ENCODE assay signal across 20 mouse cellular contexts in the genomic region with DNA sequence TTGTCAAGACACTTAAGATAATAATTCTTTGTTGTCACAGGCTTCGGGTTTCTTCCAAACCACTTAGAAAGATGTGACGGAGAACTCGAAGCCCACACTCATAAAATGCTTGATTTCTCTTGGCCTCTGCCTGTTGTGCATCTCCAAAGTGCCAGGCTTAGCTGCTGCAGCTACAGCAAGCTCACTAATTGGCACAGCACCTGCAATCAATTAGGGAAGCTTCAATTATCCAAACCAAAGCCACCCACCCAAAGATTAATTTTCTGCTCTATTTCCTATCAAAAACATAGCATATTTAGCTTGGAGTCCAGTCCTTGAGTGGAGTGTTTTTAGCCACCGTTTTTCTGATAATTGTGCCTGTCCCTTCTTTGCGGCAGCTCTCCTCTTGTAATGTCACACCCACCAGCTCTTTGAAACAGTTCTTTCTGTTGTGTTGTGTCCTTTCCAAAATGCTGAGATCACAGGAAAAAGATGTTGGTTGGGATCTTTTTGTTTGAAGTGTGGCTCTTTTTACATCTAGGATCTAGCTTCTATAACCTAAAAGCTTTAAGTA. TPM values are rescaled to one million over a fixed set of nuclear protein-coding genes. Genes with fewer than 3 reads are reported as not detected.
DNase-seq lines count a peak whose midpoint lies in the region; ATAC-seq and TF ChIP-seq lines count a peak whose summit lies in the region.
"Had no signal": no experiment of that assay in that cellular context is flagged by ENCODE, and none has a peak within 500 bp of the region (broad histone marks: within the 10 kb centered on the region; RNA-seq: fewer than 3 reads in every experiment).

No protein-coding gene starts in this region.

- no peak overlapping the region for H3K9ac ChIP-seq in hindbrain, embryonic 16.5 days (ENCODE audit: low read depth, low read length)
- no peak overlapping the region for H3K9ac ChIP-seq in hindbrain, embryonic 13.5 days
- H3K9ac ChIP-seq in neural tube, embryonic 13.5 days = no peak overlapping the region
- H3K9ac ChIP-seq in forebrain, postnatal 0 days = no peak overlapping the region
- H3K9ac ChIP-seq: midbrain, embryonic 12.5 days had no signal

- ATAC-seq in hindbrain, embryonic 16.5 days = no peak
- no peak for ATAC-seq in hindbrain, embryonic 13.5 days (ENCODE audit: low FRiP score)
- ATAC-seq in neural tube, embryonic 13.5 days (ENCODE audit: low read depth) = no peak
- ATAC-seq in forebrain, postnatal 0 days = peak; percentile 30; the same call in 1 of the 2 replicates
- ATAC-seq in megakaryocyte progenitor cell, adult 5-6 weeks (replicated peaks; ENCODE audit: poor library complexity) = no peak
- ATAC-seq: intestine, embryonic 16.5 days had no signal

- WGBS in hindbrain, embryonic 16.5 days = 51% methylated on average over 5 of the region's 5 CpGs
- 59% methylated on average over 5 of the region's 5 CpGs for WGBS in hindbrain, embryonic 13.5 days
- WGBS in neural tube, embryonic 13.5 days = 47% methylated on average over 5 of the region's 5 CpGs
- WGBS in forebrain, postnatal 0 days = 17% methylated on average over 5 of the region's 5 CpGs

- no peak overlapping the region for H3K4me3 ChIP-seq in hindbrain, embryonic 16.5 days (ENCODE audit: low read length)
- no peak overlapping the region for H3K4me3 ChIP-seq in hindbrain, embryonic 13.5 days
- H3K4me3 ChIP-seq in neural tube, embryonic 13.5 days = no peak overlapping the region
- no peak overlapping the region for H3K4me3 ChIP-seq in forebrain, postnatal 0 days (ENCODE audit: low read depth, low read length)
- H3K4me3 ChIP-seq: heart, adult 2 months; midbrain, embryonic 12.5 days; myocyte had no signal

- no peak for DNase-seq in neural tube, embryonic 10.5 days (ENCODE audit: extremely low spot score, low spot score)
- peak; percentile 55 for DNase-seq in forebrain, postnatal 0 days
- DNase-seq in adrenal gland, postnatal 36 days = no peak
- DNase-seq in lung, postnatal 25 days (ENCODE audit: low spot score) = no peak
- DNase-seq: adrenal gland, adult 8-10 months; cerebellum, adult 2 months; gastrocnemius, postnatal 14 days; heart, adult 2 months; layer of hippocampus, postnatal 36 days; lung, adult 18-20 months; right cerebral cortex, postnatal 4 days had no signal

- no peaks in the 10 kb centered on the region for H3K9me3 ChIP-seq in hindbrain, embryonic 16.5 days (ENCODE audit: control insufficient read depth, low read length)
- H3K9me3 ChIP-seq in hindbrain, embryonic 13.5 days = no peaks in the 10 kb centered on the region
- H3K9me3 ChIP-seq in neural tube, embryonic 13.5 days = no peaks in the 10 kb centered on the region
- no peaks in the 10 kb centered on the region for H3K9me3 ChIP-seq in forebrain, postnatal 0 days (ENCODE audit: low read length)
- H3K9me3 ChIP-seq: midbrain, embryonic 12.5 days had no signal

- H3K27ac ChIP-seq in hindbrain, embryonic 16.5 days (ENCODE audit: low read depth, low read length) = 0 out of 2 replicates have a peak overlapping the region, but pooled peaks have one; percentile 23
- H3K27ac ChIP-seq in hindbrain, embryonic 13.5 days = no peak overlapping the region
- peak overlapping the region; percentile 40; the same call in 1 of the 2 replicates for H3K27ac ChIP-seq in neural tube, embryonic 13.5 days (replicated peaks)
- H3K27ac ChIP-seq in forebrain, postnatal 0 days (ENCODE audit: low read depth, low read length) = no peak overlapping the region
- H3K27ac ChIP-seq: heart, adult 2 months; macrophage; midbrain, embryonic 12.5 days had no signal

- peaks cover 17% of the 10 kb centered on the region for H3K4me1 ChIP-seq in hindbrain, embryonic 16.5 days (ENCODE audit: control insufficient read depth, insufficient read depth, low read depth, low read length)
- H3K4me1 ChIP-seq in hindbrain, embryonic 13.5 days (replicated peaks) = peaks cover 35% of the 10 kb centered on the region
- H3K4me1 ChIP-seq in neural tube, embryonic 13.5 days (replicated peaks) = peaks cover 41% of the 10 kb centered on the region
- peaks cover 18% of the 10 kb centered on the region for H3K4me1 ChIP-seq in forebrain, postnatal 0 days (ENCODE audit: insufficient read depth)

- H3K27me3 ChIP-seq in hindbrain, embryonic 16.5 days (replicated peaks; ENCODE audit: control insufficient read depth, insufficient read depth, low read length) = no peaks in the 10 kb centered on the region
- H3K27me3 ChIP-seq in hindbrain, embryonic 13.5 days = no peaks in the 10 kb centered on the region
- H3K27me3 ChIP-seq in neural tube, embryonic 13.5 days = no peaks in the 10 kb centered on the region
- H3K27me3 ChIP-seq in forebrain, postnatal 0 days (ENCODE audit: insufficient read depth, low read length) = no peaks in the 10 kb centered on the region
- H3K27me3 ChIP-seq: CH12.LX; midbrain, embryonic 12.5 days had no signal

- H3K4me2 ChIP-seq in hindbrain, embryonic 16.5 days (ENCODE audit: low read length) = no peak overlapping the region
- no peak overlapping the region for H3K4me2 ChIP-seq in hindbrain, embryonic 13.5 days
- no peak overlapping the region for H3K4me2 ChIP-seq in neural tube, embryonic 13.5 days
- H3K4me2 ChIP-seq in forebrain, postnatal 0 days (ENCODE audit: low read depth) = no peak overlapping the region
- H3K4me2 ChIP-seq: midbrain, embryonic 12.5 days had no signal

- TF ChIP-seq CTCF in forebrain, postnatal 0 days (IDR thresholded peaks at IDR 0.05; ENCODE audit: low read depth) = no peak

- no peaks in the 10 kb centered on the region for H3K36me3 ChIP-seq in hindbrain, embryonic 16.5 days (ENCODE audit: control insufficient read depth, insufficient read depth, low read length)
- peaks cover 6% of the 10 kb centered on the region; the same call in 1 of the 2 replicates for H3K36me3 ChIP-seq in hindbrain, embryonic 13.5 days
- H3K36me3 ChIP-seq in neural tube, embryonic 13.5 days = 0 out of 2 replicates have a peak, but pooled peaks cover 2% of the 10 kb centered on the region
- no peaks in the 10 kb centered on the region for H3K36me3 ChIP-seq in forebrain, postnatal 0 days (ENCODE audit: insufficient read depth)

RNA-seq across cellular contexts. Expression of gene Smim20, which starts 9.7 kb away (rescaled TPM):
- 70.9 and 80.1 TPM in 2 replicates for polyA plus RNA-seq in hindbrain, embryonic 16.5 days (2015; fragmentation: Nextera tagmentation; extraction: Ambion mirVana)
- polyA plus RNA-seq in hindbrain, embryonic 13.5 days (2015; fragmentation: Nextera tagmentation; extraction: Ambion mirVana) = 76.0 and 76.6 TPM in 2 replicates
- 81.1 and 85.5 TPM in 2 replicates for polyA plus RNA-seq in neural tube, embryonic 13.5 days (2015; fragmentation: Nextera tagmentation; extraction: Ambion mirVana)
- total RNA-seq in forebrain, postnatal 0 days (2014; rRNA removed) = 45.0 and 53.1 TPM in 2 replicates
- polyA plus RNA-seq in forebrain, postnatal 0 days (2015; fragmentation: Nextera tagmentation; extraction: Ambion mirVana) = 75.2 and 82.4 TPM in 2 replicates
- 62.7 and 65.7 TPM in 2 replicates for total RNA-seq in megakaryocyte progenitor cell, adult 5-6 weeks (2015)
- 46.7 and 56.9 TPM in 2 replicates for total RNA-seq in megakaryocyte progenitor cell, adult 5-6 weeks (2017)
- 10 to 100 TPM; 44.2 to 65.8 TPM for total RNA-seq in adrenal gland, postnatal 36 days (2021)

Comparison
In these comparisons a context has a peak if more than half of its experiments do, and no peak if none do; other contexts are left out.
1. H3K27ac ChIP-seq: peak in hindbrain, embryonic 16.5 days (single experiment) and neural tube, embryonic 13.5 days (single experiment); none in hindbrain, embryonic 13.5 days (single experiment) and forebrain, postnatal 0 days (single experiment).